Mouse (Mus musculus): ENCODE measurements around the gene Washc1. TPM values are rescaled to one million over a fixed set of nuclear protein-coding genes. Genes with fewer than 3 reads are reported as not detected.
"Not testable (repeated sequence)": the region's sequence is repeated elsewhere in the genome, so short reads cannot be mapped to it uniquely, and the experiment has no call there.

Washc1 gene
- polyA plus RNA-seq, 1 experiment from 2014 or later: 35.3 TPM

DNA sequence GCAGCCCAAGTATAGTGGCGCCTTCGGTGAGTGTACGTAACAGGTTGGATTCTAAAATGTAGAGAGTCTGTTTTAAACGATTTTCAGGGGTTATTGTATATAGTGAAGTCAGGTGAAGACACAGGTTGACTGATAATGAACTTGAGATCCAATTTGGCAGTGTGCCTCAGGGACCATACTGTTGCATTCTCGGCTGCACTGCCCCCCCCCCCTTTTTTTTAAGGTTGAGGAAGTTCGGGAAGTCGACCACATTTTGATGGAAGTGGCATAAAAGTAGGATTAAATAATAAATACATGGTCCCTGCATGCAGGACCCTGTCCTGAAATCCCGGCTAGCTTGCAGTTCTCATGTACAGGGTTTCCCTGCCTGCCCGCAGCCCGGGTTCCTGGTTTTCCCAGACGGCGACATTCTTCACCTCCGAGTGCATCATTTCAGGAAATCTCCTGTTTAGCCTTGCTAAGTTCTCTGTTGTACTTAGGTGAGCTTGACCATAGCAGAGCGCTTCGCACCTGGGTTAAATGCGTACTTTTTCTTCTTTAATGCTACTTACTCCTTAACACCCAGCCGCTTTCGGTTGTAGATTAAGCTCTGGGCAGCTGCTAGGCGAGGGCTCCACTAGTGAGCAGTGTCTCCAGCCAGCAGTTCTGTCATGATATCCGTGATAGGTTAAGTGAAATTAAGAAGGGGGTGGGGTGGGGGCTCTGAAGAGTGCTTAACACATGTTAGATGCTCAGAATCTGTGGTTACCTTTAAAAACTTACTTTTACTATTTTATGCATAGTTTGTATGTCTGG, 12.7 kb downstream of the Washc1 start:
- peak; percentile 18; the same call in 1 of the 2 replicates for ATAC-seq (ENCODE audit: insufficient read depth, low FRiP score)
- peak overlapping the region; percentile 87 for H3K4me3 ChIP-seq (replicated peaks; ENCODE audit: low read length)

DNA sequence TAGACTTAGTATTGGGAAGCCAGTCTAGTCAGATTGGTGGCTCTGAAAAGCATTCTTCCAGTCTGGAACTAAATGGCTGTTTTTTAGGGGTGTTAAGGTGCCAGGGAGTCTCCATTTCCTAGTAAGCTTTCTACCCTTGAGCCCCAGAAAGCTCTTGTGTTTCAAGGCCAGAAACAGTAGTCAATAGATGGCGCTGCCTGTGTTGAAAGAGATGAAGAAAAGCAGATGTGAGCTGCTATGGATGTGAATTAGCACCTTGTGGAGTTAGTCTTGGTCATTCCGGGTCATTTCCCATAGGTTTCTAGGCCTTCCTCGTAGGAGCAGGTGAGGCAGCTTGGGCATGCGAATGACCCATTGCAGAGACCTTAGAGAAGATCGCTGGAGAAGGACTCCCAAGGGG, 13.9 kb downstream of the Washc1 start:
- Histone ChIP-seq H3K4me3 (replicated peaks; ENCODE audit: low read length) (no peak overlapping the region), H3K4me1 (ENCODE audit: control insufficient read depth, insufficient read depth, low read length) (peaks cover 11% of the 10 kb centered on the region; the same call in 1 of the 2 replicates), H3K9me3 (replicated peaks; ENCODE audit: control insufficient read depth, low read length) (no peaks in the 10 kb centered on the region), H3K4me2 (ENCODE audit: low read depth, low read length) (0 out of 2 replicates have a peak overlapping the region, but pooled peaks have one; percentile 75), H3K27ac (ENCODE audit: low read length) (no peak overlapping the region), H3K36me3 (ENCODE audit: control insufficient read depth, insufficient read depth, low read length) (peaks cover 16% of the 10 kb centered on the region; the same call in 1 of the 2 replicates), H3K27me3 (ENCODE audit: control insufficient read depth, insufficient read depth, low read length) (no peaks in the 10 kb centered on the region), H3K9ac (ENCODE audit: low read length) (no peak overlapping the region; the same call in 1 of the 2 replicates)
- ATAC-seq (ENCODE audit: insufficient read depth, low FRiP score): no peak
- 77% methylated on average over 5 of the region's 5 CpGs for WGBS

More for the DNA sequence above, 12.7 kb downstream of the Washc1 start:
- Histone ChIP-seq H3K9ac (ENCODE audit: low read length) (peak overlapping the region; percentile 81), H3K36me3 (ENCODE audit: control insufficient read depth, insufficient read depth, low read length) (peaks cover 11% of the 10 kb centered on the region; the same call in 1 of the 2 replicates), H3K4me2 (ENCODE audit: low read depth, low read length) (peak overlapping the region; percentile 75), H3K4me1 (ENCODE audit: control insufficient read depth, insufficient read depth, low read length) (peaks cover 11% of the 10 kb centered on the region; the same call in 1 of the 2 replicates), H3K27ac (ENCODE audit: low read length) (peak overlapping the region; percentile 92), H3K27me3 (ENCODE audit: control insufficient read depth, insufficient read depth, low read length) (no peaks in the 10 kb centered on the region), H3K9me3 (replicated peaks; ENCODE audit: control insufficient read depth, low read length) (no peaks in the 10 kb centered on the region)
- under 1% methylated on average over 20 of the region's 20 CpGs for WGBS

DNA sequence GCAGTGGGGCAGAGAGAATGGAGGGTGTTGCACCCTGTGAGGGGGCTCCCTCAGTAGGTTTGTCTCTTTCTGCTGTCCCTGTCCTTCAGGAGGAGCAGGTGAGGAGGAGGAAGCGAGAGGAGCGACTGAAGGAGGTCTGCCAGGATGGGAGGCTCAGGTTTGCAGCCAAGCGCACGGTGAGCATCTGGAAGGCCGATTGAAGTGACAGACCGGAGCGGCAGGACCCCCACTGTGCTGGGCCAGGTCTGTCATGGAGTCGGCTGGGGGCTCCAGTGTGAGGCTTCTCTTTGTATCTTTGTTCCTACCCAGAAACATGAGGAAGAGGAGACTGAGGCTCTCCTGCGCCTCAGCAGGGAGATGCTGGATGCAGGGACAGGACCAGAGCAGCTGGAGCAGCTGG, 19.0 kb downstream of the Washc1 start:
- no peak overlapping the region for H3K4me2 ChIP-seq (ENCODE audit: low read depth, low read length)
- no peak overlapping the region for H3K9ac ChIP-seq (ENCODE audit: low read length)
- H3K27me3 ChIP-seq (ENCODE audit: control insufficient read depth, insufficient read depth, low read length): no peaks in the 10 kb centered on the region
- WGBS: 93% methylated on average over 9 of the region's 9 CpGs
- 0 out of 2 replicates have a peak, but pooled peaks cover 5% of the 10 kb centered on the region for H3K9me3 ChIP-seq (replicated peaks; ENCODE audit: control insufficient read depth, low read length)
- ATAC-seq (ENCODE audit: insufficient read depth, low FRiP score): no peak
- H3K4me3 ChIP-seq (replicated peaks; ENCODE audit: low read length): no peak overlapping the region
- H3K4me1 ChIP-seq (ENCODE audit: control insufficient read depth, insufficient read depth, low read length): peaks cover 1% of the 10 kb centered on the region; the same call in 1 of the 2 replicates
- H3K27ac ChIP-seq (ENCODE audit: low read length): no peak overlapping the region
- peaks cover 53% of the 10 kb centered on the region for H3K36me3 ChIP-seq (ENCODE audit: control insufficient read depth, insufficient read depth, low read length)

DNA sequence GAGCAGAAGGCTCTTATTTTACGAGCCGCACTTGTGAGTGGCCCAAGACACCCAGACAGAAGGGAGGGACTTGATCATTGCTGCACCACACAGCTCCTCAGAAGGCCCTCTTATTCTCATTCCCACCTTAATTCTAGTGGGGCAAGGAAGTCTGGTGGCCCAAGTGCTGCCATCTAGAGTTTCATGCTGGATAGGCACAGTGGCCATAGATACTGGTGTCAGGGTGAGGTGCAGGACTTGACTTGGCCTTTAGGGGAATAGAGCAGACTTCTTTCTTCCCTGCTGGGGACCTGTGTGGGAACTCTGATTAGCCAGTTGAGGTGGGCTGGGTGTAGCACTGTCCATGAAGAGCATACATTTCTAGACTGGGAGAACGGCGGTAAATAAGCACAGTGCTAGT, 19.9 kb downstream of the Washc1 start:
- WGBS: 99% methylated on average over 4 of the region's 4 CpGs

DNA sequence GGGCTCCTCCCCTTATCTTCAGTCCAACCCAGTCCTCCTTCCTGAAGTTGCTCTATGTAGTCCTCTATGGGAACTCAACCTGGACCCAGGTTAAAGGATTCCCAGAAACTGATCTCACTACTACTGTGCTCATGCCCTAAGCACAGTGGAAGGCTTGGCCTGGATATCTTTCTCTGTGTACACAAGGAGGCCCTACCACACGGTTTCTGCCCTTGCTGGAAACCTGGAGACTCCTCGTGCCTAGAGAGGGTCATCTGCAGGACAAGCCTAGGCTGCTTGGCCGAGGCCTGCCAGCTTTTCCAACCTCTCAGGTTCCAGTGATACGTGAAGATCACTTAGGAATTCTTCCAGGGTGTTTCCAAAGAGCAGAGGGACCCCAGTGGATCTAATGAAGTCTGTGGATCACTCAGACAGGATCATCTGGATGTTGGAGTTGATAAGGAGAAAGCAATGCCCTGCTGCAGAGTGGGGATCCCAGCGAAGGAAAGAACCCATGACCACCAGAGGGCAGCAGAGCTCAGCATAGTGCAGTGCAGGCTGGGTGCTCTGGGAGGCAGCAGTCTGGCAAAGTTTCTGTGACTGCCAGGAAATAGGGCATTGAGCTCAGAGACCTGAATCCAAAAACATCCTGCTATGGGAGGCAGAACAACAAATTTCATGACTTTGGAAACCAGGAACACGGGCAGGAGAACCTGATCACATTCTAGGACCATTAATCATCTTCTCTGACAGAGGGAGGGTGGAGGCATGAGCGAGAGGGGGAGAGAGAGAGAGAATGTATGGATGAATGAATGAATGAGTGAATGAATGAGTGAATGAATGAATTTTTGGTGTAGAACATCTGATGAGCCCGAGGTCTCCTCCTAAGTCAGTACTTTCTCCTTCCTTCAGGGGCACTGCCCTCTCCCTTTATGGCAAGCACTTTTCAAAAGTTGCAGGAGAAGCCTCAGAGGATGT, 41.6 kb downstream of the Washc1 start:
- not testable (repeated sequence) for H3K9me3 ChIP-seq (replicated peaks; ENCODE audit: control insufficient read depth, low read length); H3K27me3 ChIP-seq (ENCODE audit: control insufficient read depth, insufficient read depth, low read length); H3K4me2 ChIP-seq (ENCODE audit: low read depth, low read length); H3K9ac ChIP-seq (ENCODE audit: low read length); H3K4me1 ChIP-seq (ENCODE audit: control insufficient read depth, insufficient read depth, low read length); H3K27ac ChIP-seq (ENCODE audit: low read length); H3K4me3 ChIP-seq (replicated peaks; ENCODE audit: low read length)
- H3K36me3 ChIP-seq (ENCODE audit: control insufficient read depth, insufficient read depth, low read length): peaks cover 11% of the 10 kb centered on the region
- 68% methylated on average over 5 of the region's 8 CpGs for WGBS
- ATAC-seq (ENCODE audit: insufficient read depth, low FRiP score): peak; percentile 78; the same call in 1 of the 2 replicates

More for the DNA sequence above, 19.9 kb downstream of the Washc1 start:
- Histone ChIP-seq H3K27me3 (ENCODE audit: control insufficient read depth, insufficient read depth, low read length) (no peaks in the 10 kb centered on the region), H3K4me2 (ENCODE audit: low read depth, low read length) (no peak overlapping the region), H3K36me3 (ENCODE audit: control insufficient read depth, insufficient read depth, low read length) (peaks cover 52% of the 10 kb centered on the region), H3K4me3 (replicated peaks; ENCODE audit: low read length) (no peak overlapping the region), H3K4me1 (ENCODE audit: control insufficient read depth, insufficient read depth, low read length) (no peaks in the 10 kb centered on the region), H3K27ac (ENCODE audit: low read length) (no peak overlapping the region), H3K9me3 (replicated peaks; ENCODE audit: control insufficient read depth, low read length) (0 out of 2 replicates have a peak, but pooled peaks cover 5% of the 10 kb centered on the region), H3K9ac (ENCODE audit: low read length) (no peak overlapping the region)
- no peak; the same call in 1 of the 2 replicates for ATAC-seq (ENCODE audit: insufficient read depth, low FRiP score)

DNA sequence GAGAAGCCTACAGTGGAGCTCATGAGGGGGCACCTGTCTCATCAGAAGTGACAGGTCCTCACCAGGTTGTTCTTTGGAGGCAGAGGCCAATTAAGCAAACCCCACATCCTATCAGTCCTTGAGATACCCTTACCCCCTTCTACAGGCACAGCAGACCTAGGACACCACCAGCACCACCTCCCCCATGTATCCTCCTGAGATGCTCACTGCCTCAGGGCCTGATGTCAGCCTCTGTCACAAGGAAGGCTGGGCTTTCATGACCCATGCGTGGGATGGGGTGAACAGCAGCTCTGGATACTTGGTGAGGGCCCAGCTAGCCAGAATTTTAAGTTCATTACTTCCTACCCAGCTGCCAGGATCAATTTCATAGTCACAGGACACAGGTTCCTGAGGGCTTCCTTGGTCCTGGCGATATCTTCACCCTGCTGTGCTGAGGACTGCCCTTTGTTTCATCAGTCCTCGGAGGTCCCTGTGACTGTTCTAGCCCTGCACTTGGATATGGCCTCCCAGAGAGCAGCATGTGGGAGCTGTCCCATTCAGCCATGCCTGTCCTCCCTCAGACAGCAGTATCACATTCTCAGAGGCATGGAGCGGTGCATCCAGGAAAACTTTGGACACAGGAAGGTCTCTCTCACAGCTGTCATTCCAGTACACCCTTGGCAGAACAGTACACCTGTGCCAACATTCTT, 42.5 kb downstream of the Washc1 start:
- not testable (repeated sequence) for H3K4me3 ChIP-seq (replicated peaks; ENCODE audit: low read length); ATAC-seq (ENCODE audit: insufficient read depth, low FRiP score); H3K9ac ChIP-seq (ENCODE audit: low read length); H3K9me3 ChIP-seq (replicated peaks; ENCODE audit: control insufficient read depth, low read length); H3K4me1 ChIP-seq (ENCODE audit: control insufficient read depth, insufficient read depth, low read length); H3K27ac ChIP-seq (ENCODE audit: low read length); H3K27me3 ChIP-seq (ENCODE audit: control insufficient read depth, insufficient read depth, low read length); H3K4me2 ChIP-seq (ENCODE audit: low read depth, low read length)
- peaks cover 11% of the 10 kb centered on the region for H3K36me3 ChIP-seq (ENCODE audit: control insufficient read depth, insufficient read depth, low read length)
- WGBS: 84% methylated on average over 4 of the region's 4 CpGs

DNA sequence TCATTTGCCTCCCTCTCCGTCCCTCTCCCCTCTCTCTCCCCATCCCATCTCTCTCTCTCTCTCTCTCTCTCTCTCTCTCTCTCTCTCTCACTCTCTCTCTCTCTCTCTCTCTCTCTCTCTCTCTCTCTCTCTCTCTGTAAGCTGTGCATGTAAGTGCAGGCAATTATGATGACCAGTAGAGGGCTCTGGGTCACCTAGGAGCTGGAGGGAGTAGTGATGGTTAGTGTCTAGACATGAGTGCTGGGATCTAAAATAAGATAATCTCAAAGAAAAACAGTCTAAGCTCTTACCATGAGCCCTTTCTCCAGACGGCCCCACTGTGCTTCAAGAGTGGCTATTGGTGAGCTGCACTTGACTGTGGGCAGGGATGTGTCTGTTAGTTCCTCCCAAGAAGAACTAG, 43.5 kb downstream of the Washc1 start:
- 67% methylated on average over 2 of the region's 2 CpGs for WGBS
- H3K9me3 ChIP-seq (replicated peaks; ENCODE audit: control insufficient read depth, low read length): no peaks in the 10 kb centered on the region
- no peaks in the 10 kb centered on the region for H3K4me1 ChIP-seq (ENCODE audit: control insufficient read depth, insufficient read depth, low read length)
- H3K4me2 ChIP-seq (ENCODE audit: low read depth, low read length): no peak overlapping the region
- no peak overlapping the region for H3K9ac ChIP-seq (ENCODE audit: low read length)
- no peak overlapping the region for H3K4me3 ChIP-seq (replicated peaks; ENCODE audit: low read length)
- no peak overlapping the region for H3K27ac ChIP-seq (ENCODE audit: low read length)
- no peaks in the 10 kb centered on the region for H3K27me3 ChIP-seq (ENCODE audit: control insufficient read depth, insufficient read depth, low read length)
- ATAC-seq (ENCODE audit: insufficient read depth, low FRiP score): no peak
- peaks cover 10% of the 10 kb centered on the region for H3K36me3 ChIP-seq (ENCODE audit: control insufficient read depth, insufficient read depth, low read length)

DNA sequence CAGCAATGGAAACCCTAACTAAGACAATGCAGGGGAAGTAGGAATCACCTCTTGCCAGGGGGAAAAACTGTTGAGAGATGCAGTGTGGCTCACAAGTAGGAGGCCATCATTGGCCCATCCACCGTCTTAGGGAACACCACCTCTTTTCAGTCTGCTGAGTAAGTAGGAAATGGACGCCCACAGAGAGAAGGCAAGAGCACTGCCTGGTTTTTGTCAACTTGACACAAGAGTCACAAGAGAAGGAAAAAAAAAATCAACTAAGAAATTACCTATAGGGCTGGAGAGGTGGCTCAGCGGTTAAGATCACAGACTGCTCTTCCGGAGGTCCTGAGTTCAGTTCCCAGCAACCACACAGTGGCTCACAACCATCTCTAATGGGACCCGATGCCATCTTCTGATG, 46.9 kb downstream of the Washc1 start:
- no peak overlapping the region for H3K9ac ChIP-seq (ENCODE audit: low read length)
- H3K9me3 ChIP-seq (replicated peaks; ENCODE audit: control insufficient read depth, low read length): no peaks in the 10 kb centered on the region
- 88% methylated on average over 5 of the region's 5 CpGs for WGBS
- H3K27me3 ChIP-seq (ENCODE audit: control insufficient read depth, insufficient read depth, low read length): no peaks in the 10 kb centered on the region
- no peaks in the 10 kb centered on the region for H3K36me3 ChIP-seq (ENCODE audit: control insufficient read depth, insufficient read depth, low read length)
- no peak overlapping the region for H3K27ac ChIP-seq (ENCODE audit: low read length)
- H3K4me2 ChIP-seq (ENCODE audit: low read depth, low read length): no peak overlapping the region
- H3K4me1 ChIP-seq (ENCODE audit: control insufficient read depth, insufficient read depth, low read length): no peaks in the 10 kb centered on the region
- ATAC-seq (ENCODE audit: insufficient read depth, low FRiP score): no peak
- no peak overlapping the region for H3K4me3 ChIP-seq (replicated peaks; ENCODE audit: low read length)

Data from stomach, embryonic 16.5 days (tissue).